Mouse (Mus musculus) MEL (cell line): ENCODE measurements around the gene Ctsl. TPM values are rescaled to one million over a fixed set of nuclear protein-coding genes. Genes with fewer than 3 reads are reported as not detected.
A peak's percentile ranks its signal among the peaks of the same experiment; 100 is the strongest.

Experiments
- DNase-seq: peaks from one replicate; pipeline ENCODE4 v3.0.0; 2011; ENCODE audit warnings: low read depth, low spot score
- H3K27ac ChIP-seq: 2 replicates; pipeline ENCODE4 v1.5.1; 2012; ENCODE audit warnings: low read depth, mild to moderate bottlenecking, control low read depth, low read length, moderate library complexity; ENCODE audit not compliant: control insufficient read depth
- H3K27me3 ChIP-seq, 2 experiments: fragments of 150-350 bp in 1 of 2; sonication (generic) in 1 of 2; 2 replicates each; pipeline ENCODE4 v1.6.1; 2012; ENCODE audit warnings: low read length in 2 of 2, mild to moderate bottlenecking in 2 of 2, improper control_type of control experiment in 1 of 2, moderate library complexity in 1 of 2; ENCODE audit not compliant: insufficient read depth in 2 of 2, control insufficient read depth in 1 of 2
- H3K36me3 ChIP-seq, 2 experiments: 2 replicates each; pipeline ENCODE4 v1.6.1; 2012 to 2014; ENCODE audit warnings: low read length in 2 of 2, improper control_type of control experiment in 1 of 2, inconsistent platforms in 1 of 2, mild to moderate bottlenecking in 1 of 2; ENCODE audit not compliant: insufficient read depth in 2 of 2, control insufficient read depth in 1 of 2
- H3K4me1 ChIP-seq, 2 experiments: fragments of 150-350 bp in 1 of 2; sonication (generic) in 1 of 2; 2 replicates each; pipeline ENCODE4 v1.6.1; 2012; ENCODE audit warnings: low read length in 2 of 2, improper control_type of control experiment in 1 of 2, mild to moderate bottlenecking in 1 of 2; ENCODE audit not compliant: insufficient read depth in 2 of 2, control insufficient read depth in 1 of 2
- H3K4me3 ChIP-seq, 2 experiments: fragments of 150-350 bp in 1 of 2; sonication (generic) in 1 of 2; 2 replicates each; pipeline ENCODE4 v1.5.1; 2012; ENCODE audit warnings: low read depth in 2 of 2, low read length in 2 of 2, mild to moderate bottlenecking in 2 of 2, moderate library complexity in 2 of 2, control low read depth in 1 of 2, improper control_type of control experiment in 1 of 2; ENCODE audit not compliant: control insufficient read depth in 1 of 2, insufficient read depth in 1 of 2
- H3K79me2 ChIP-seq: 2 replicates; pipeline ENCODE4 v1.6.1; 2012; ENCODE audit warnings: mild to moderate bottlenecking, low read length, moderate library complexity; ENCODE audit not compliant: control insufficient read depth, poor library complexity, insufficient read depth
- H3K9ac ChIP-seq: 2 replicates; pipeline ENCODE4 v1.6.1; 2012; ENCODE audit warnings: low read depth, mild to moderate bottlenecking, control low read depth, low read length, moderate library complexity; ENCODE audit not compliant: control insufficient read depth, poor library complexity, severe bottlenecking
- H3K9me3 ChIP-seq: fragments of 150-350 bp; sonication (generic); replicated peaks from 2 replicates; pipeline ENCODE4 v1.6.1; 2012; ENCODE audit warnings: mild to moderate bottlenecking, low read length, improper control_type of control experiment, moderate library complexity; ENCODE audit not compliant: insufficient read depth
- EP300 ChIP-seq, 2 experiments: IDR thresholded peaks; 2 replicates each; pipeline ENCODE4 v1.6.1; 2011; ENCODE audit warnings: improper control_type of control experiment in 2 of 2, low read length in 2 of 2, low read depth in 1 of 2, mild to moderate bottlenecking in 1 of 2
- HCFC1 ChIP-seq: IDR thresholded peaks from 2 replicates; pipeline ENCODE4 v1.6.1; 2012; ENCODE audit warnings: low read depth, mild to moderate bottlenecking, inconsistent platforms, low read length, improper control_type of control experiment, moderate library complexity
- JUND ChIP-seq: IDR thresholded peaks from 2 replicates; pipeline ENCODE4 v1.6.1; 2011; ENCODE audit warnings: low read depth, mild to moderate bottlenecking, improper control_type of control experiment, low read length
- KAT2A ChIP-seq: conservative IDR thresholded peaks from 2 replicates; pipeline ENCODE4 v1.6.1; 2012; ENCODE audit warnings: low read depth, low read length, improper control_type of control experiment, inconsistent platforms
- MXI1 ChIP-seq: IDR thresholded peaks from 2 replicates; pipeline ENCODE4 v1.6.1; 2011; ENCODE audit warnings: mild to moderate bottlenecking, low read depth, low read length, improper control_type of control experiment
- NELFE ChIP-seq: IDR thresholded peaks from 2 replicates; pipeline ENCODE4 v1.6.1; 2011; ENCODE audit warnings: low read depth, low read length, improper control_type of control experiment
- POLR2A ChIP-seq, 2 experiments: IDR thresholded peaks; 2 replicates each; pipeline ENCODE4 v1.6.1; 2011 to 2012; ENCODE audit warnings: low read length in 2 of 2, mild to moderate bottlenecking in 2 of 2, control low read depth in 1 of 2, improper control_type of control experiment in 1 of 2, low read depth in 1 of 2, moderate library complexity in 1 of 2; ENCODE audit not compliant: control insufficient read depth in 1 of 2, insufficient read depth in 1 of 2, poor library complexity in 1 of 2
- POLR2AphosphoS2 ChIP-seq: IDR thresholded peaks from 2 replicates; pipeline ENCODE4 v1.6.1; 2011; ENCODE audit warnings: low read length, improper control_type of control experiment
- POLR2AphosphoS5 ChIP-seq: IDR thresholded peaks from 2 replicates; pipeline ENCODE4 v1.6.1; 2012; ENCODE audit warnings: low read depth, borderline replicate concordance, mild to moderate bottlenecking, inconsistent platforms, low read length, moderate library complexity, mixed read lengths
- RAD21 ChIP-seq: IDR thresholded peaks from 2 replicates; pipeline ENCODE4 v1.6.1; 2011; ENCODE audit warnings: mild to moderate bottlenecking, low read depth, low read length, improper control_type of control experiment
- TAL1 ChIP-seq: IDR thresholded peaks from 2 replicates; pipeline ENCODE4 v1.6.1; 2012; ENCODE audit warnings: mild to moderate bottlenecking, inconsistent platforms, low read length, moderate library complexity, mixed read lengths
- TCF12 ChIP-seq: IDR thresholded peaks from 2 replicates; pipeline ENCODE4 v1.6.1; 2014; ENCODE audit warnings: low read depth, mild to moderate bottlenecking, inconsistent platforms, low read length, improper control_type of control experiment, moderate library complexity
- UBTF ChIP-seq: IDR thresholded peaks from 2 replicates; pipeline ENCODE4 v1.6.1; 2012; ENCODE audit warnings: low read depth, mild to moderate bottlenecking, inconsistent platforms, low read length, improper control_type of control experiment, moderate library complexity, borderline replicate concordance; ENCODE audit not compliant: insufficient read depth
- USF1 ChIP-seq: IDR thresholded peaks from 2 replicates; pipeline ENCODE4 v1.6.1; 2014; ENCODE audit warnings: low read depth, mild to moderate bottlenecking, inconsistent platforms, low read length, improper control_type of control experiment, moderate library complexity
- USF2 ChIP-seq, 2 experiments: IDR thresholded peaks; 2 replicates each; pipeline ENCODE4 v1.6.1; 2011 to 2012; ENCODE audit warnings: improper control_type of control experiment in 2 of 2, low read length in 2 of 2, borderline replicate concordance in 1 of 2, inconsistent platforms in 1 of 2, low read depth in 1 of 2, mild to moderate bottlenecking in 1 of 2; ENCODE audit not compliant: insufficient read depth in 1 of 2
- ZMIZ1 ChIP-seq: IDR thresholded peaks from 2 replicates; pipeline ENCODE4 v1.6.1; 2012; ENCODE audit warnings: low read depth, mild to moderate bottlenecking, inconsistent platforms, low read length, improper control_type of control experiment, moderate library complexity
- polyA plus RNA-seq, 2 experiments: library from polyadenylated mRNA; stranded (reverse) in 1 of 2; unstranded in 1 of 2; fragments of >175 nt in 1 of 2; fragments of >200 nt in 1 of 2; gene quantifications; 2 replicates each; pipeline versions ENCODE4 v1.2.1 to v1.2.4; 2012; ENCODE audit warnings: low replicate concordance in 2 of 2, low read depth in 1 of 2; ENCODE audit not compliant: insufficient read length in 2 of 2, insufficient read depth in 1 of 2, missing spikeins in 1 of 2
- total RNA-seq: library from RNA; depleted of rRNA; stranded (reverse); fragments of 300-350 nt; gene quantifications from 2 replicates; pipeline ENCODE4 v1.2.3, GENCODE M21; 2012

Ctsl gene
- total and polyA plus RNA-seq, 3 experiments = 20.1 to 39.2 TPM; not detected in 1

DNA sequence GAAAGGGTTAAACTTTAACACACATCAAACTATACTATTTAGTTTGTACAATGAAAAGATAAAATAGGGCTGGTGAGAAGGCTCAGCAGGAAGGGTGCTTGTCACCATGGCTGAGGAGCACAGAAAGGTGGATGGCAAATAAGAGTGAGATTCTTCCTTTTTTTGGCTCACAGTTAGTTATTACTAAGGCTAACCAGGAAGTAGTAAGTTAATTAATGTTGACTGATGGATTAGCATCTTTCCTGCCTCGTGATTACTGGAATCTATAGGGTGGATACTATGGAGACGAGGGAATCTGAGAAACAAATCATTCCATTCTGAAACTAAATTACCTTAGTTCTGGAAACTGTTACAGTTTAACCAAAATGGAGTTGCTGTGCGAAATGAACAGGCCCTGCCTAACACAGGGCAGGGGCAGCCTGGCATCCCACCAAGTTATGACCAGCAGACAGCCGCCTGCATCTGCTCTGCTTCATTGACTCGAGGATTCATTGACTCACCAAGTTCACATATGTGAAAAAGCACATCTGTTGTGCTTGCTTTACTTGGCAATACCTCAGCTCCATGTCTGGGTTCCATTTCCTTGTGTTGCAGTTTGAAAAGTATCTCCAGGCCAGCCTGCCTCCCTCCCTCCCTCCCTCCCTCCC lies 46.4 kb upstream of the Ctsl start:
- no peak for DNase-seq
- H3K9ac ChIP-seq = no peak overlapping the region
- H3K4me3 ChIP-seq = no peak overlapping the region
- no peaks in the 10 kb centered on the region for H3K79me2 ChIP-seq
- no peaks in the 10 kb centered on the region for H3K9me3 ChIP-seq
- peaks cover 0 to 12% of the 10 kb centered on the region in 2 experiments; a peak in 2 of 4 replicates for H3K36me3 ChIP-seq
- TF ChIP-seq NELFE (no peak), KAT2A (no peak), USF1 (no peak), TAL1 (no peak)
- H3K27ac ChIP-seq = no peak overlapping the region
- no peaks in the 10 kb centered on the region for H3K27me3 ChIP-seq
- H3K4me1 ChIP-seq = peaks cover 13% of the 10 kb centered on the region in 2 experiments

DNA sequence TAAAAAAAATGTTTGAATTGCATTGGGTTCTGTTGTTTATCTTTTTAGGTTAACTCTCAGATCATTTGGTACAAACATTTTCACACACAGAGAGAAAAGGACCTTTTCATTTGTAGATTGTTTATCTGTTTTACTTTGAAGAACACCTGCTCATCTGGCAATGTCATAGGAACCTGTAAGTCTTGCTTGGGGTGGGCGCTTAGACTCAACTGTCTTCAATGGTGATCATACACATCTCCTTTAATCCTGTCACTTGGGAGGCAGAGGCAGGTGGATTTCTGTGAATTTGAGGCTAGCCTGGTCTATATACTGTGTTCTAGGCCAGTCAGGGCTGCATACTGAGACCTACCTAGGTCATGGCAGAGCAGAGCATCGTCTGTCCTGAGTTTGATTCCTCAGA lies 45.0 kb upstream of the Ctsl start:
- H3K4me3 ChIP-seq = no peak overlapping the region
- H3K27ac ChIP-seq = no peak overlapping the region
- peaks cover 14 to 22% of the 10 kb centered on the region in 2 experiments for H3K4me1 ChIP-seq
- no peak overlapping the region for H3K9ac ChIP-seq
- peaks cover 0 to 20% of the 10 kb centered on the region in 2 experiments; a peak in 2 of 4 replicates for H3K36me3 ChIP-seq
- H3K27me3 ChIP-seq = no peaks in the 10 kb centered on the region
- H3K9me3 ChIP-seq = no peaks in the 10 kb centered on the region
- no peak for DNase-seq
- no peaks in the 10 kb centered on the region for H3K79me2 ChIP-seq
- TF ChIP-seq KAT2A = no peak
- TF ChIP-seq MXI1 = no peak
- no peak for TF ChIP-seq ZMIZ1
- TF ChIP-seq UBTF = no peak
- no peak for TF ChIP-seq JUND
- no peak for TF ChIP-seq TCF12
- TF ChIP-seq POLR2AphosphoS2 = no peak
- no peak for TF ChIP-seq USF2 (IDR thresholded peaks at IDR 0.05; ENCODE audit: borderline replicate concordance in 1 of 2, insufficient read depth in 1 of 2, low read depth in 1 of 2, low read length in 2 of 2)
- no peak for TF ChIP-seq POLR2AphosphoS5
- no peak for TF ChIP-seq TAL1
- no peak for TF ChIP-seq POLR2A (IDR thresholded peaks at IDR 0.05; ENCODE audit: control insufficient read depth in 1 of 2, insufficient read depth in 1 of 2, low read depth in 1 of 2, low read length in 2 of 2, poor library complexity in 1 of 2)
- TF ChIP-seq RAD21 = no peak

DNA sequence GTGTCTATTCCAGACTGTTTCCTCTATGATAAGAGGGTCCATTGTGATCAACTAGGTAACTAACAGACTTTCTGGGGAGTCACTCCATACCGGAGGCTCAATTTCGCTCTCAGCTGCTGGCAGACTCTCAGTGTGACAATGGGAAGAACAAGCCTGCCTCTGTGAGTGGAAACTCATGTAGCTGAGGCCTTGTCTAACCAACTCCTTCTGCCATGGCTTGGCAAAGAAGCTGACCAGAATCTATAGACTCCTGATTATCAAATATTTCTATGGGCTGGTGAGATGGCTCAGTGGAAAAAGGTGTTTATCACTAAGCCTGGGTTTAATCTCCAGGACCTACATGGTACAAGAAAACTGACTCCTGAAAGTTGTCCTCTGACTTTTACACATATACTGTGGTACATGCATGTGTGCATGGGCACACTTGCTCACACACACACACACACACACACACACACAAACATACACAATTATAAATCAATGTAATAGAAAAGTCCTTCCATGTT lies 42.1 kb upstream of the Ctsl start:
- Histone ChIP-seq H3K27ac (peak overlapping the region; percentile 42; the same call in 1 of the 2 replicates), H3K4me1 (peaks cover 14 to 22% of the 10 kb centered on the region in 2 experiments)
- TF ChIP-seq HCFC1 (no peak), EP300 (IDR thresholded peaks at IDR 0.05; ENCODE audit: low read depth in 1 of 2, low read length in 2 of 2) (0 out of 4 replicates have a peak, but pooled peaks have one; percentile 8 to 13)
- TF ChIP-seq, all 39 proteins: peak for 1
- Histone ChIP-seq H3K27me3 (no peaks in the 10 kb centered on the region), H3K9ac (no peak overlapping the region), H3K4me3 (no peak overlapping the region), H3K9me3 (no peaks in the 10 kb centered on the region), H3K79me2 (no peaks in the 10 kb centered on the region), H3K36me3 (peaks cover 0 to 20% of the 10 kb centered on the region in 2 experiments; a peak in 2 of 4 replicates)
- peak; percentile 20 for DNase-seq
